Mouse (Mus musculus): ENCODE data around the gene Zdhhc5.

Zdhhc5 gene

GRCm38 (mm10) chr2:84714811-84715561 lies at the start of gene Zdhhc5:
Gene Zdhhc5, minus strand, starts transcription at chr2:84715180.
- peak; percentile 98 for DNase-seq (ENCODE audit: low spot score in 2 of 2)

DNA sequence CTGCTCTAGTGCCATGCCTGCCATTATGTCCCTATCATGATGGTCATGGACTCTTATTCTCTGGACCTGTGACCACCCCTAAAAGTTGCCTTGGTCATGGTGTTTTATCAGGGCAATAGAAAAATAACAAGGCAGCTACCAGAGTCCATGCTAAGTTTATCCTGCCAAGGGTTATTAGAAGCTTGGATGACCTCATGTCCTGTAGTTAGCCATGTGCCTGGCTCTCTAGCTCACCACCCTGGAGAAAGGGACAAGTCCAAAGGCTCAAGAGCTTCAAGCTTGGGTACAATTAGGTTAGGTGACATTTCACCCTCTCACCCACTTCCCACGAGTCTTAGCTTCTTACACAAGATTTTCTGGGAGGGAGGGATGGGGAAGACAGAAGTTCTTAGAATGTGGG lies 47.8 kb upstream of the Zdhhc5 start:
- DNase-seq (ENCODE audit: low spot score in 2 of 2) = no peak

DNA sequence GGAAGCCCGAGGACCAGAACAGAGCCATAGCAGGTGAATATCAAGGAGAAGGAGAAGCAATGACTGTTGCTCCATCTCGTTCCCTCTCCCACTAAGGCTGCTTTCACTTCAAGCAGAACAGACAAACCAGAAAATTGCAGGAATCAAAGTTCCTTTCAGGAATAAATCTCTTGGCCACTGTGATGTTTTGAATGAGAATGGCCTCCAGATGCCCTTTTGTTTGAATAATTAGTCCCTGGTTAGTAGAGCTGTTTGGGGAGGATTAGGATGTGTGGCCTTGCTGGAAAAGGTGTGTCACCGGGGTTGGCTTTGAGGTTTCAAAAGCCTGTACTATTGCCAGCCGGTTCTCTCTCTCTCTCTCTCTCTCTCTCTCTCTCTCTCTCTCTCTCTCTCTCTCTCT lies 47.3 kb upstream of the Zdhhc5 start:
- DNase-seq (ENCODE audit: low spot score in 2 of 2) = no peak

DNA sequence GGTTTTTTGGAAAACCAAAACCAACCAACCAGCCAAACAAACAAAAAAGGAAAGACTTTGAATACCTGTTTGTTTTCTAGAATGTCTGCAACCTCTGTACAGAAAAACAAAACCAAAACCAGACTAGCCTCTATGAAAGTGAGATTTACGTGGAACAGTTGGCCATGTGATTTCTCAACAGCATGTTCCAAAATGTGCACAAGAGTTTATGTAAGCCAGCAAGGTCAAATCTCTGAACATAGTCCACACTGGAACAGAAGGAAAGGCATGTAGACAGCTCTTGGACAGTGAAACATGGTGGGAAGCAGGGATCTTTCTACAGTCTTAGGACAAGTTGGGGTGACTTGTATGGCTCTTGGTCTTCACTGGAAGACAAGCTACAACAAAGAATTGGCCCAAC lies 46.9 kb upstream of the Zdhhc5 start:
- DNase-seq (ENCODE audit: low spot score in 2 of 2) = no peak

DNA sequence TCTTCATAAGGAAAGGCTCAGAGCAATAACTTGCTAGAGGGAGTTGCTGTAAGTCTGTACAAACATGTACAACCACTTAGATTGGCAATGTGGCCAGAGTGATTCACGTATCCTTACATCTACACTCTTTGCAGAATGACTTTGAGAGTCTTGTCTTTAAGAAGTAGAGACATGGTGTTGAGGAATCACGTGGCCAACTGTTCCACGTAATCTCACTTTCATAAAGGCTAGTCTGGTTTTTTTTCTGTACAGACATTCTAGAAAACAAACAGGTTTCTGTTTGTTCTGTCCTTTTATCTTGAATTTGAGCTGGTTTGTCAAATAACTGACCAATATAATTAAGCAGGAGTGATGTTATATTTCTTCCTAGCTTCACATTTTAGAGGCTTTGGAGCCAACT lies 46.3 kb upstream of the Zdhhc5 start:
- DNase-seq (ENCODE audit: low spot score in 2 of 2) = no peak

- no peak for DNase-seq (ENCODE audit: low spot score in 2 of 2)
Observed at GRCm38 (mm10) chr2:84760777-84761176, 45.8 kb upstream of the Zdhhc5 start.

GRCm38 (mm10) chr2:84758542-84759127 lies 43.7 kb upstream of the Zdhhc5 start:
- no peak for DNase-seq (ENCODE audit: low spot score in 2 of 2)

DNA sequence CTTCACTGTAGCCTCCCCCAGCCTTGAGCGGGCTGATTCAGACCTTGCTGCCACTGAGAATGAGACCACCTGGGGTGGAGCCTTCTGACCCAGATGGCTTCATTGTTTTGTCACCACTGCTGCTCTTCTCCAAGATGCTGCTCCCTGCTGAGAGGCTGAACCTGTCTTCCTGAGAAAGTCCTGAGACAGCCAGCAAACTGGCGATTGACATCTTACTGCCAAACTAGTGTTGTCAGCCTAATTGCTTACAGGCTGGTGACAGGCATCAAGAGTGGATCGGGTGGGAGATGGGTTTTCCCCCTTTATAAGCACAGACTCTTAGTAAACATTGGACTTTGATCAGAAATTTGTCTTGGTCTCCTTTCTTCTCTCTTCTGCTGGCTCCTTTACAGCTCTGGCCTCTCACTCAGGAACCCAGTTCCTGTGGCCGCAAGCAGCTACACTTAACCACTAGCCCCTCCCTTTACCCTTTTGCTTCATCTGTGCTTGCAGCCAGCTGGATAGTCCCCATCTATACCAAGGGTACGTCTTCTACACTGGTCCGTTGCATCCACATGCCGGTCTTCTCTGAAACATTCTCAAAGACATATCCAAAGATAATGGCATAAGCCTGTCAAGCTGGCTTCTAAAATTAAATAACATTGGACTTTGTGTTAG lies 42.2 kb upstream of the Zdhhc5 start:
- DNase-seq (ENCODE audit: low spot score in 2 of 2) = no peak

DNA sequence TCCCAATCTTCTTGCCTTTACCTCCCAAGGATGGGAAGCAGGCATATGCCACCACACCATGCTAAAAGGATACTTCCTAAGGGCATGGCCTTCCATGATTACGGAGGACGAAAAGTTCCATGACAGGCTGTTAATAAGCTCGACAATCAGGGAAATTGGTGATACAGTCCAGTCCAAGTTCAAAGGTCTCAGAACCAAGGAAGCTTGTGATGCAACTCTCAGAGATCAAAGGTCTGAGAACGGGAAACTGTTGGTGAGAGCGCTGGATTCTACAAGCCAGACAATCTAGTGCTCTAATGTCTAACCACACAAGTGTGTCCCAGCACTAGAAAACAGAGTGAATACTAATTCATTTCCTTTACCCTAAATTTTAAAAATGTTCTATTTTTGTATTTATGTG lies 41.3 kb upstream of the Zdhhc5 start:
- no peak for DNase-seq (ENCODE audit: low spot score in 2 of 2)

GRCm38 (mm10) chr2:84750115-84750514 lies 35.1 kb upstream of the Zdhhc5 start:
- no peak for DNase-seq (ENCODE audit: low spot score in 2 of 2)

GRCm38 (mm10) chr2:84744126-84744525 lies 29.1 kb upstream of the Zdhhc5 start:
- DNase-seq (ENCODE audit: low spot score in 2 of 2) = no peak

- DNase-seq (ENCODE audit: low spot score in 2 of 2) = peak in 1 of 2 experiments; percentile 54
Observed at GRCm38 (mm10) chr2:84743561-84743960, 28.6 kb upstream of the Zdhhc5 start, which contains the start of gene Gm19426. Gene Gm19426, minus strand, starts transcription at chr2:84743655.

DNA sequence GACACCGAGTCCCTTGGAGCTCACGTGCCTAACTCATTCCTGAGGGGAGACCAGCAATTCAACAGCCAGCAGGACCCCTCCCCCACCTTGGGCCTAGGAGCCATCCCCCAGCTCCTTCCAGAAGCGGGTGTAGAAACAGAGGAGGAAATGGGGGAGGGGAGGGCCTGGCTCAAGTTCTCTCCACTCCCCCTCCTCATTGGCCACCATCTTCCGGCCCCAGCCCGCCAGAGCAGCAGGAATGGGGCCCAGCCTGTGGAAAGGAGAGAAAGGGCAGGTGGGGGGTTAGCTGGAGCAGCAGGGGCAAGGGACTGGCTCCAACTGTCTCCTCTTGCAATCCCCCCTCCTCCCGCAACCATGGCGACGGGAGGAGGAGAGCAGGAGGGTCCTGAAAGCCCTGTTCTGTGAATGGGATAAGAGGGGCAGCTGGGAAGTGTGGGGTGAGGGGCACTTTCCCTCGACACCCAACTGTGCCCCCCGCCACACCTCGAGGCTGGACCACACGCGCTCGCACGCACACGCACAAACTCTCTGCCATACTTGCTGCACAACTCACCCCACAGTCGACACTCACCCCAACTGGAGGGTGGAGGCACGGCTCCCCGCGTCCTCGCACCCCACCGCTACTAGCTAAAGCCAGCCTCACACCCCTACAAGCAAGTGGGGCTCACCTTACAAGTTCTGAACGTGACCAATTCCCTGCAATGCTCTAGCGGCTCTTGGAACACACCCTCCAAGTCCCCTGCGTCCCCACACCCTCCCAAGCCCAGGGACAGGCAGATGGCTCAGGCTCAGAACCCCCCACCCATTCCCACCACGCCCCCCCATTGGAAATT lies 27.7 kb upstream of the Zdhhc5 start:
- peak in 1 of 2 experiments; percentile 11 for DNase-seq (ENCODE audit: low spot score in 2 of 2)

DNA sequence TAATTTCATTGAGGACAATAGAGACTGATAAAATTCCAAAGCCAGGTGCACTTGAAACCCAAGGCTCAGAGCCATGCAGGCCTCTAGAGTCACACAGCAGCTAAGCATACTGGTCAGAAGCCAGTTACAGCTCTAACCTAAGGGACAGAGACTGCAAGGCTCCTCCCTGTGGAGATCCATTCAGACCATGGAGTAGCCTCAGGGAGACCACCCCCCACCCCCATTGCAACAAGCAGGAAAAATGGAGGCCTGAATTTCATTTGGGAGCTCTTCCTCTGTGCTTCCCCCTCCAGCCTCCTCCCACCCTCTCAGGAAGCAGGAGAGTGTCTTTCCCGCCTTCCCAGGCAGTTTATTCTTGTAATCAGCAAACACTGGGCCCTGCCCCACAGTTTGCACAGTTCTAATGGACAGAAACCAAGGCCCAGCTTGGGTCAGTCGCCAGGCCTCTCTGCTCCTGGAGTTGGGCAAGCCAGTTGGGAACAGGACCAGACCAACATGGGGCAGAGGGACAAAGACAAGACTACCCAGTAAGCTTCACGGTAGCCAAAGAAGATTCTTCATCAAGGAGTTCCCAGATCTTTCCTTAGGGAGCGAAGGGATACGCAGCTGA lies 27.0 kb upstream of the Zdhhc5 start:
- DNase-seq (ENCODE audit: low spot score in 2 of 2) = peak in 1 of 2 experiments; percentile 42

DNA sequence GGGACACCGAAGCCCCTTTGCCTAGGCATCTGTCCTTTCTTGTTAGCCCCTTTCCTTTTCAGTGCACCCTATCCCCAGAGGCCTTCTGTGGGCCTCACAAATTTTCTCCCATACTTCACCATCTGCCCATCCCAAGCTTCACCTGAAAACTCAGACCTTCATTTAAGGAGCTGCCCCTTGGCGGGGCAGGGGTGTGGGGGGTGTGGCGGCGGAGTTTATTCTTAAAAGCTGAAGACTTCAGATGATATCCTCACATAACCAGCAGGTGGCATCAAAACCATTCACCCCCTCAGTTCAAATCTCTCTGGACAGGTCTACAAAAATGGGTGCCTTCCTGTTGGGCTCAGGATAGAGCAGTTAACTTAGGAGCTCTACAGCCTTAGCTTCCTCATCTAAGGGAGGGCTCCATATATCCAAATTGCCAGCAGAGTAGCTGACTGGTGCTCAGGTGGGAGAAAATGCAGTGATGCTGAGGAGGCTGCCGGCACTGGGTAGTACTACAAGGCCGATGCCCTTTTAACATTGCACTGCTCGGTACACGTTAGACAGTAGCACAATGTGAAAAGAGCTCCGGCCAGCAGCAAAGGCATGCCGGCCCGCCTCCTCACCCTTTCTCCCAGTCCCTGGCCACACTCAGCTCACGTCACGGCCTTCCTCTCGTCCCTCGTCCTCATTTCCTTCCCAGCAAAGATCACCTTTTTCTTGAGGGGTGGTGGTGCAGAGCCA lies 25.8 kb upstream of the Zdhhc5 start:
- no peak for DNase-seq (ENCODE audit: low spot score in 2 of 2)

DNA sequence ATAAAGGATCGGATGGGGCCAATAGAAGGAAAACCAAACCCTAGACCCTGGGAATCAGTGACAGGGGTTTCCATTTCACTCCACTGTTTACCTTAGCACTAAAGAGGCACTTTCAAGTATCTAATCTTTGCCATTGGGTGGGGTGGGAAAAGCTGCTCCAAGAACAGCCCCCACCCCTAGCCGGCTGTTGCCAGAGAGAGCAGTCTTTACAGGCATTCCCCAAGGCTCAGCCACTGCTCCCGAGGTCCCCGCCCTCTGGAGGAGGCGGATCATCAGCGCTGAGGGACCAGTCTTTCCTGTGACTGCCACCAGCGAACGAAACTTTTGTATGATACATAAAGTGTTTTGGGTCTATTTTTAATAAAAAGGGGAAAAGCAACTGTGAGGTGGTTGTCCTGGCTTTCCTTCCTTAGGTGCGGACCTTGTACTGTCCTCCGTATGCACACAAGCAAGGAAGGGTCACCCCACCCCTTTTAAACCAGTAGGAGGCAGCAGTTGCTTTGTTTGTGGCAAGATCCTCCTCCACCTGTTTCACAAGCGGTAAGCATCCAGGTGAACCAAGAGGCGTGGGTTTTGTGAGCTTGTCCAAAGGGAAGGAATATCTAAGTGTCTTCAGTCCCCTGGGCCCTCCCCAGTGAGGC lies 23.4 kb upstream of the Zdhhc5 start:
- DNase-seq (ENCODE audit: low spot score in 2 of 2) = no peak

GRCm38 (mm10) chr2:84737451-84737925 lies 22.5 kb upstream of the Zdhhc5 start:
- no peak for DNase-seq (ENCODE audit: low spot score in 2 of 2)

DNA sequence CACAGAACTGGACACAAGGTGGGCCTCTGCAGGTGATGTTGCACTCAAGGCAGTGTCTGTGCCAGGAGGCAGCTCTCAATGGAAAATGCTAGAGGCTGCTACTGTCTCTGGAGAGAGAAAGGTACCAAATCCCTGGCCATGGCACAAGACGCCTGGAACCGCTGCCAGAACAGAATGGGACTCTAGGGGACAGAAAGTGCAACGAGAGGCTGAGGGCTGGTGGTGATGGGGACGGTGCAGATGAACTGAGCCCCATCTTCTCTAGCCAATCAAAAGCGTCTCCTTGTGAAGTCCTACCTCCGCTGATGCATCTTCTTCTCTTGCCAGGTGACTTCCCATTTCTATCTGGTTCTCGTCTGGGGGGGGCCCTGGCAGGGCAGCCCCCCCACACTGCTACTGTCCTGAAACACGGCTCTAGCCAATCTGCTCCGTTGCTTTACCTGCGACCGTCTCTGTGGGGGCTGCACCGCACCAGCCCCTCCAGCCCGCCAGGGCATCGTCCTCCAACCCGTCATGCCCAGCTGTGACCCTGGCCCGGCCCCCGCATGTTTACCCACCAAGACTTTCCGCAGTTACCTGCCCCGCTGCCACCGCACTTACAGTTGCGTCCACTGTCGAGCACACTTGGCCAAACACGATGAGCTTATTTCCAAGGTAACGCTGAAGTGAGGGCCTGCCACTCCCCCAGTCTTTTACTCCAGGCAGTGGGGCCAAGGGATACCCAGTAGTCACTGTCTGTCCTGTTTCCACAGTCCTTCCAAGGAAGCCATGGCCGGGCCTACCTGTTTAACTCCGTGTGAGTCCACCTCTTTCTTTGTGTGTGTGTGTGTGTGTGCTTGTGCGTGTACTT lies 21.6 kb upstream of the Zdhhc5 start:
- no peak for DNase-seq (ENCODE audit: low spot score in 2 of 2)

GRCm38 (mm10) chr2:84735346-84735920 lies 20.5 kb upstream of the Zdhhc5 start:
- no peak for DNase-seq (ENCODE audit: low spot score in 2 of 2)
